Mouse (Mus musculus): Measurements from ENCODE around the gene Ovol1. TPM values are rescaled to one million over a fixed set of nuclear protein-coding genes. Genes with fewer than 3 reads are reported as not detected.

Gene Ovol1
- total and polyA plus RNA-seq, 2 experiments from 2014 or later: 0.05 to 0.27 TPM

DNA sequence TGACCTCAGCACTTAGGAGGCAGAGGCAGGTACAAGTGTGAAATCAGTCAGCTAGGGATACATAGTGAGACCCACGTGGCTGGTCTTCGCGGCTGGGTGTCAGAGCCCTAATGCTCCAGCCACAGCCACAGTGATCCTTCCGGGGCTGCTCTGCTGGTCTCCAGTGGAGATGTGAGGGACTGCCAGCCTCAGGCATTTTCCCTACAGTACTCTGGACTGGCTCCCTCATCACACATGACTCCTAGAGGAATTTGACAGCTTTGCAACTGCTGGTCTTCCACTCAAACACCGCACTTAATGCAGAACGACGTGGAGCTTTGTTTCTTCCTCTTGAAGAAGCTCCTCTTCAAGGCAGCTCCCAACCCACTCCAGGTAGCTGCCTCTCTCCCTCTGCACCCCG is 45.8 kb upstream of the Ovol1 start:
- WGBS: 80% methylated on average over 8 of the region's 8 CpGs
- Histone ChIP-seq H3K4me1 (ENCODE audit: insufficient read depth, low read length) (peaks cover 14% of the 10 kb centered on the region; the same call in 1 of the 2 replicates), H3K4me3 (ENCODE audit: low read depth, low read length) (no peak overlapping the region), H3K27ac (ENCODE audit: low read depth, low read length) (no peak overlapping the region), H3K36me3 (ENCODE audit: insufficient read depth, low read length) (peaks cover 52% of the 10 kb centered on the region), H3K27me3 (ENCODE audit: insufficient read depth, low read length) (no peaks in the 10 kb centered on the region), H3K4me2 (ENCODE audit: low read depth, low read length, poor library complexity, severe bottlenecking) (no peak overlapping the region), H3K9ac (replicated peaks; ENCODE audit: low read length, poor library complexity, severe bottlenecking) (no peak overlapping the region), H3K9me3 (ENCODE audit: low read length) (no peaks in the 10 kb centered on the region)
- ATAC-seq (ENCODE audit: low FRiP score): no peak
- no peak for DNase-seq (ENCODE audit: low spot score)
- no peak for TF ChIP-seq CTCF (IDR thresholded peaks at IDR 0.05)

GRCm38 (mm10) chr19:5605126-5605525 is 44.7 kb upstream of the Ovol1 start:
- ATAC-seq (ENCODE audit: low FRiP score) (no peak), DNase-seq (ENCODE audit: low spot score) (no peak)
- peaks cover 11% of the 10 kb centered on the region; the same call in 1 of the 2 replicates for H3K4me1 ChIP-seq (ENCODE audit: insufficient read depth, low read length)
- H3K9me3 ChIP-seq (ENCODE audit: low read length): no peaks in the 10 kb centered on the region
- no peak for TF ChIP-seq CTCF (IDR thresholded peaks at IDR 0.05)
- no peak overlapping the region for H3K4me3 ChIP-seq (ENCODE audit: low read depth, low read length)
- H3K4me2 ChIP-seq (ENCODE audit: low read depth, low read length, poor library complexity, severe bottlenecking): no peak overlapping the region
- peaks cover 52% of the 10 kb centered on the region for H3K36me3 ChIP-seq (ENCODE audit: insufficient read depth, low read length)
- 92% methylated on average over 7 of the region's 7 CpGs for WGBS
- no peak overlapping the region for H3K9ac ChIP-seq (replicated peaks; ENCODE audit: low read length, poor library complexity, severe bottlenecking)
- no peak overlapping the region for H3K27ac ChIP-seq (ENCODE audit: low read depth, low read length)
- H3K27me3 ChIP-seq (ENCODE audit: insufficient read depth, low read length): no peaks in the 10 kb centered on the region

DNA sequence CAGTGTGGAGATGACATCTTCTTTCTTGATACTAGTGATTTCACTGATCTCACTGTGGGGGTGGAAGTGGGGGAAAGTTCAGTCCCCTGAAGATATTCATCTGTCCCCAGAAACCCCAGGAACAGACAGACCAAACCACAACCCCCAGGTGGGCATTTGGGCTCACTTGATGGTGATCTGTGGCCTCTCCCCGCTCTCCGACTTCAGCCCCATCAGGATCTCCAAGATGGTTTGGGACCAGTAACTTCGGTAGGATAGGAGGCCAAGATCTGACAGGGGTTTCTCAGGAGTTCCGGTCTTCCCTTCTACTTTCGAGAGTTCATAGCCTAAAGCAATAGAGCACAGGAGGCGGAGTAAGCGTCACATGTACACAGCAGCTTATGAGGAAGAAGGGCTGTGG is 43.2 kb upstream of the Ovol1 start:
- Histone ChIP-seq H3K4me2 (ENCODE audit: low read depth, low read length, poor library complexity, severe bottlenecking) (no peak overlapping the region), H3K9ac (replicated peaks; ENCODE audit: low read length, poor library complexity, severe bottlenecking) (no peak overlapping the region), H3K9me3 (ENCODE audit: low read length) (no peaks in the 10 kb centered on the region), H3K4me3 (ENCODE audit: low read depth, low read length) (no peak overlapping the region), H3K4me1 (ENCODE audit: insufficient read depth, low read length) (peaks cover 4% of the 10 kb centered on the region; the same call in 1 of the 2 replicates), H3K36me3 (ENCODE audit: insufficient read depth, low read length) (peaks cover 52% of the 10 kb centered on the region), H3K27ac (ENCODE audit: low read depth, low read length) (no peak overlapping the region), H3K27me3 (ENCODE audit: insufficient read depth, low read length) (no peaks in the 10 kb centered on the region)
- DNase-seq (ENCODE audit: low spot score) (no peak), ATAC-seq (ENCODE audit: low FRiP score) (no peak)
- 91% methylated on average over 7 of the region's 7 CpGs for WGBS
- no peak for TF ChIP-seq CTCF (IDR thresholded peaks at IDR 0.05)

DNA sequence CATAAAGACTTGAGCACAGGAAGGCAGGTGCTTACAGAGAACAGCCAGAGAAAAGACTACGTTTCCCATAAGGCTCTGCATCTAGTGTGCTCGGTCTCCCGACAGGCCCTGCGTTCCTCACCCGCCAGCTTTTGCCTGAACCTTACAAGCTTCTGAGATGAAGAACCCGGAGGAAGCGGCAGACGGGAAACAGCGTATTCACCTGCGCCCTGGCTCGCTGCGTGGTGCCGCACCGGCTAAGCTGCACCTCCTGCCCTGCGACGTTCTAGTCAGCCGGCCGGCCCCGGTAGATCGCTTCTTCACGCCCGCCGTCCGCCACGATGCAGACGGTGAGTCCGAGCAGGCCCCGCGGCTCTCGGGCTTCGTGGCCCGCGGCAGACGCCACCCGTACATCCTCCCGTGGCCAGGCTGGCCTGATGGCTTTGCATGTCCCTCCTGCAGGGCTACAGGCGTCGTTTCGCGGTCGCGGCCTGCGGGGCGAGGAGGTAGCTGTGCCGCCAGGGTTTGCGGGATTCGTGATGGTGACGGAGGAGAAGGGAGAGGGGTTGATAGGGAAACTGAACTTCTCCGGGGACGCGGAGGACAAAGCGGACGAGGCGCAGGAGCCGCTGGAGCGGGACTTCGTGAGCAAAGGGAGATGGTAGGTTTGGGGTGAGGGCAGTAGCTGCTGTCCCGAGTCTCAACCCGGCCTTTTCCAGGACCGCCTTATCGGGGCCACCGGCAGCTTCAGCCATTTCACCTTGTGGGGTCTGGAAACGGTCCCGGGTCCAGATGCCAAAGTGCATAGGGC is 41.5 kb upstream of the Ovol1 start, which contains the start of gene Rnaseh2c:
Gene Rnaseh2c (plus strand): TSS at position 122 of the 790 bp plus-strand sequence.
- peak; percentile 86 for ATAC-seq (ENCODE audit: low FRiP score)
- WGBS: under 1% methylated on average over 64 of the region's 64 CpGs

GRCm38 (mm10) chr19:5599224-5599623 is 38.8 kb upstream of the Ovol1 start:
- Histone ChIP-seq H3K27ac (ENCODE audit: low read depth, low read length) (no peak overlapping the region), H3K36me3 (ENCODE audit: insufficient read depth, low read length) (peaks cover 12% of the 10 kb centered on the region)
- ATAC-seq (ENCODE audit: low FRiP score): no peak

More for the DNA sequence above, 41.5 kb upstream of the Ovol1 start, which contains the start of gene Rnaseh2c:
- Histone ChIP-seq H3K27me3 (ENCODE audit: insufficient read depth, low read length) (no peaks in the 10 kb centered on the region), H3K4me2 (ENCODE audit: low read depth, low read length, poor library complexity, severe bottlenecking) (peak within 1 kb of the TSS; percentile 78), H3K9me3 (ENCODE audit: low read length) (no peaks in the 10 kb centered on the region), H3K4me3 (ENCODE audit: low read depth, low read length) (peak within 1 kb of the TSS; percentile 57), H3K36me3 (ENCODE audit: insufficient read depth, low read length) (peaks cover 39% of the 10 kb centered on the region), H3K27ac (ENCODE audit: low read depth, low read length) (peak within 1 kb of the TSS; percentile 72), H3K9ac (replicated peaks; ENCODE audit: low read length, poor library complexity, severe bottlenecking) (peak within 1 kb of the TSS; percentile 76), H3K4me1 (ENCODE audit: insufficient read depth, low read length) (no peaks in the 10 kb centered on the region)
- DNase-seq (ENCODE audit: low spot score): peak; percentile 94
- TF ChIP-seq CTCF (IDR thresholded peaks at IDR 0.05): no peak

DNA sequence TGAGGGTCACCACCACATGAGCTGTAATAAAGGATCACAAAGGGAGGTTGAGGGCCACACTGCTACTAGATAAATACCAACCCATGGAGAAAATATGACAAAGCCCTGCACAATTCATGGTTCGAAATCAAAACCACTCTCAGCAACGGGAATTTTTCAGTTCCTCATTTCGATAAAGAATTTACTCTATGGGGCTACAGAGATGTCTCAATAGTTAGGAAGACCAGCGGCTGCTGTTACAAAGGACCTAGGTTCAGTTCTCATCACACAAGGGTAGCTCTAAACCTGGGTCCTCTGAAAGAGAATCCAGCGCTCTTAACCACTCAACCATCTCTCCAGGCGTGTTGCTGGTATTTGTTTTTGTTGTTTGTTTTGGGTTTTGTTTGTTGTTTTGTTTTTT is 31.4 kb upstream of the Ovol1 start:
- ATAC-seq (ENCODE audit: low FRiP score): no peak
- Histone ChIP-seq H3K9me3 (ENCODE audit: low read length) (no peaks in the 10 kb centered on the region), H3K36me3 (ENCODE audit: insufficient read depth, low read length) (no peaks in the 10 kb centered on the region), H3K9ac (replicated peaks; ENCODE audit: low read length, poor library complexity, severe bottlenecking) (no peak overlapping the region), H3K27ac (ENCODE audit: low read depth, low read length) (no peak overlapping the region), H3K4me2 (ENCODE audit: low read depth, low read length, poor library complexity, severe bottlenecking) (no peak overlapping the region), H3K4me3 (ENCODE audit: low read depth, low read length) (no peak overlapping the region), H3K4me1 (ENCODE audit: insufficient read depth, low read length) (no peaks in the 10 kb centered on the region), H3K27me3 (ENCODE audit: insufficient read depth, low read length) (no peaks in the 10 kb centered on the region)
- TF ChIP-seq CTCF (IDR thresholded peaks at IDR 0.05): no peak
- 88% methylated on average over 6 of the region's 6 CpGs for WGBS
- DNase-seq (ENCODE audit: low spot score): no peak

More at GRCm38 (mm10) chr19:5599224-5599623, 38.8 kb upstream of the Ovol1 start:
- H3K4me1 ChIP-seq (ENCODE audit: insufficient read depth, low read length): no peaks in the 10 kb centered on the region
- no peak for DNase-seq (ENCODE audit: low spot score)
- no peaks in the 10 kb centered on the region for H3K9me3 ChIP-seq (ENCODE audit: low read length)
- no peak overlapping the region for H3K4me2 ChIP-seq (ENCODE audit: low read depth, low read length, poor library complexity, severe bottlenecking)
- H3K9ac ChIP-seq (replicated peaks; ENCODE audit: low read length, poor library complexity, severe bottlenecking): no peak overlapping the region
- no peaks in the 10 kb centered on the region for H3K27me3 ChIP-seq (ENCODE audit: insufficient read depth, low read length)
- 79% methylated on average over 4 of the region's 4 CpGs for WGBS
- no peak overlapping the region for H3K4me3 ChIP-seq (ENCODE audit: low read depth, low read length)
- TF ChIP-seq CTCF (IDR thresholded peaks at IDR 0.05): no peak
